Mouse (Mus musculus): ENCODE results near the gene Trpm6.

DNA sequence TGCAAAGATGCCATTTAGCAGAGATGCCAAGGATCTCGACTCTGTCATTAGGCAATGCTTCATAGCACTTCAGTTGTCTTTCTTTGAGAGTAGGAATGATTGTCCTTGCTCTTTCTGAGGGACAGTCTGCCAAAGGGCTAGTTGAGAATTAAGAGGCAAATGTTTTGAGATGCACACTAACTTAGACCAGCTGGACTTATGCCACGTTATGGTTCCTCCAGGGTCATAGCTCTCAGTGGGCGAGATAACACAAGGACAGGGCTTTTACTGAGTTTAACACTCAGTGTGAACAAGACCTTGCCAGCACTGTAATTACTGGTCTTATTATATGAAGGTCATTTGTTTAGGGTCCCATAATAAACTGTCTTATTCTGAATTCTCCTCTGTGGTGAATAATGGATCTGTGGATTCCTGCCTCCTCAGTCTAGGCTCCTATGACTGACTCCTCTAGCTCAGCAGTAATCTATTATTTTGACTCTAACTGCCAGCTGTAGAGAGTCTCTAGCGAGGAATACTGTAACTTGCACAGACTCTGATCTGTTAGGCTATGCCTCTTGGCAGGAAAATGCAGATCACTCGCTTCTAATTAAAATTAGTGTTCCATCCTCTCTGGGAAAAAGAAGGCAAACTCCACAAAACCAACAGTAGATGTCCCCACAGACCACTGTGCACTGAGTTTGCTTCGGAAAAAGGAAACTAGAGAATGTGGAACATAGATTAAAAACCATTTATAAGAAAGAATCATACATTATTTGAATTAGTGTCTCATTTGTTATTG, 123.2 kb downstream of the Trpm6 start:
- TF ChIP-seq USF1 (IDR thresholded peaks at IDR 0.05; ENCODE audit: low read depth, low read length) (no peak), UBTF (IDR thresholded peaks at IDR 0.05; ENCODE audit: low read depth, low read length) (no peak), CTCF (conservative IDR thresholded peaks at IDR 0.05 in 1 of 2, IDR thresholded peaks at IDR 0.05 in 1 of 2; ENCODE audit: low read depth in 2 of 2, low read length in 2 of 2) (peak in 1 of 2 experiments; percentile 24; a peak in 1 of 4 replicates), GABPA (IDR thresholded peaks at IDR 0.05; ENCODE audit: insufficient replicate concordance, low read depth, low read length) (no peak), POLR2A (IDR thresholded peaks at IDR 0.05; ENCODE audit: low read depth, low read length) (no peak), ZKSCAN1 (IDR thresholded peaks at IDR 0.05; ENCODE audit: borderline replicate concordance, low read depth, low read length) (no peak), MEF2A (IDR thresholded peaks at IDR 0.05; ENCODE audit: borderline replicate concordance, low read depth, low read length) (no peak), SMC3 (IDR thresholded peaks at IDR 0.05; ENCODE audit: low read depth, low read length) (no peak), MAFK (IDR thresholded peaks at IDR 0.05; ENCODE audit: insufficient replicate concordance, low read length) (no peak), CHD2 (IDR thresholded peaks at IDR 0.05; ENCODE audit: low read length) (no peak)

Data from CH12.LX (cell line).